Mouse (Mus musculus): ENCODE data around the gene Clgn.
"Not testable (repeated sequence)": the region's sequence is repeated elsewhere in the genome, so short reads cannot be mapped to it uniquely, and the experiment has no call there.

The Clgn gene

GRCm38 (mm10) chr8:83423032-83423825 lies 33.6 kb downstream of the Clgn start:
- no peak for DNase-seq (ENCODE audit: low read depth, low spot score)

GRCm38 (mm10) chr8:83425202-83425601 lies 35.5 kb downstream of the Clgn start:
- no peak for DNase-seq (ENCODE audit: low read depth, low spot score)

- no peak for DNase-seq (ENCODE audit: low read depth, low spot score)
Measured at GRCm38 (mm10) chr8:83426104-83426759, 36.6 kb downstream of the Clgn start.

- DNase-seq (ENCODE audit: low read depth, low spot score) = no peak
Measured at GRCm38 (mm10) chr8:83426949-83427348, 37.3 kb downstream of the Clgn start.

- not testable (repeated sequence) for DNase-seq (ENCODE audit: low read depth, low spot score)
Measured at GRCm38 (mm10) chr8:83428621-83429020, 39.0 kb downstream of the Clgn start.

GRCm38 (mm10) chr8:83429071-83429524 lies 39.4 kb downstream of the Clgn start:
- DNase-seq (ENCODE audit: low read depth, low spot score) = no peak

- DNase-seq (ENCODE audit: low read depth, low spot score) = no peak
Measured at GRCm38 (mm10) chr8:83437077-83437476, 47.4 kb downstream of the Clgn start.

GRCm38 (mm10) chr8:83441656-83442242 lies 52.1 kb downstream of the Clgn start:
- DNase-seq (ENCODE audit: low read depth, low spot score) = no peak

- DNase-seq (ENCODE audit: low read depth, low spot score) = peak; percentile 93
Measured at GRCm38 (mm10) chr8:83442243-83443051, 52.8 kb downstream of the Clgn start.

- no peak for DNase-seq (ENCODE audit: low read depth, low spot score)
Measured at GRCm38 (mm10) chr8:83443052-83443400, 53.4 kb downstream of the Clgn start.

GRCm38 (mm10) chr8:83449960-83450359 lies 60.3 kb downstream of the Clgn start:
- DNase-seq (ENCODE audit: low read depth, low spot score) = no peak

GRCm38 (mm10) chr8:83451056-83451455 lies 61.4 kb downstream of the Clgn start:
- DNase-seq (ENCODE audit: low read depth, low spot score) = no peak

- no peak for DNase-seq (ENCODE audit: low read depth, low spot score)
Measured at GRCm38 (mm10) chr8:83457121-83457520, 67.5 kb downstream of the Clgn start.

GRCm38 (mm10) chr8:83458222-83458621 lies 68.6 kb downstream of the Clgn start, which contains the start of gene Scoc:
Gene Scoc (minus strand): TSS chr8:83458391.
- no peak for DNase-seq (ENCODE audit: low read depth, low spot score)

- no peak for DNase-seq (ENCODE audit: low read depth, low spot score)
Measured at GRCm38 (mm10) chr8:83459606-83460005, 69.9 kb downstream of the Clgn start.

Data from retina, adult 2 months (tissue).